Mouse (Mus musculus) thymus, postnatal 4 days (tissue): ENCODE results near the gene Gm14214.

Experiments used
- DNase-seq: peaks from one replicate; pipeline ENCODE4 v3.0.0; 2021

Gm14214 gene

DNA sequence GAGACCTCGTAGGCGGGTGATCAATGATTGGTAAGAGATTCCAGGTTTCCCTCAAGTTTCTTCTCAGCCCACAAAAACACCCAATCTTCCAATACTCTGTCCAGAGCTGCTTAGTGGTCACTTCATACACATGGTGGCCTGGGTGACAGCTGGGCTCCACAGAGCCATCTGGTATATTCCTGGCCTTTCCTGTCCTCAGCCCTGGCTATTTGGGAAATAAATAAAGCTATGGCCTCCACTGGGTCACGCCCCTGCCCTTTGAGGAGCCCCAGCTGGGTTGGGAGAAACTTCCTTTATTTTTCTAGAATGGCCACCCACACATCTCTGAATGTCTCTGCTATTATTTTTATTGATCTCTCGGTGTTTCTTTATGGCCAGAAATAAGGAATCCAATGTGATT lies 46.4 kb downstream of the Gm14214 start:
- DNase-seq, result no peak

- no peak for DNase-seq
These were observed 49.5 kb downstream of the Gm14214 start for GRCm38 (mm10) chr2:154720315-154720714.
